Mouse (Mus musculus): Measurements from ENCODE around the gene Vps72. TPM values are rescaled to one million over a fixed set of nuclear protein-coding genes. Genes with fewer than 3 reads are reported as not detected.
A peak's percentile ranks its signal among the peaks of the same experiment; 100 is the strongest.
"Not testable (repeated sequence)": the region's sequence is repeated elsewhere in the genome, so short reads cannot be mapped to it uniquely, and the experiment has no call there.

The Vps72 gene
- total and polyA plus RNA-seq, 2 experiments from 2014 or later = 92.8 to 164 TPM

DNA sequence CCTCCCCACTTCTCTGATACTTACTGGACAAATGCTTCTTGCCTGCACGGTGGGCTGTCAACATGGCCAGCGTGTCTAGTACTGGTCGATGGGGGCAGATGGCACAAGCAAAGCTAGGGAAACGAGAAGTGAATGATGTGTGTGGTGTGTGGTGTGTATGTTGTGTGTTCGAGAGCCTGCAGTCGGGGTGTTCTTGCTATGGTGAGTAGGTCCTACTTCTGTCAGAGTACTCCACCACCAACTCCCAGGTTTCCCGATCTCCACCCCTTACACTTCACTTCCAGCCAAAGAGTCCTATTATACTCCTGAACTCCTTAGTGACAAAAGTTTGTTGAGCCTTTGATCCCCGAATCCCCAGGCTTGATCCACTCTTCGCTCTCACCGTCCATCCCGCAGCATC lies 22.4 kb downstream of the Vps72 start:
- WGBS = 60% methylated on average over 11 of the region's 11 CpGs
- H3K9ac ChIP-seq = peak overlapping the region; percentile 60
- ATAC-seq = no peak
- H3K4me3 ChIP-seq (ENCODE audit: low read depth, low read length) = peak overlapping the region; percentile 62
- no peak for TF ChIP-seq CTCF (IDR thresholded peaks at IDR 0.05; ENCODE audit: low read depth)
- H3K36me3 ChIP-seq (ENCODE audit: insufficient read depth) = peaks cover 18% of the 10 kb centered on the region
- H3K27ac ChIP-seq (ENCODE audit: low read depth, low read length) = peak overlapping the region; percentile 55; the same call in 1 of the 2 replicates
- DNase-seq = no peak
- peak overlapping the region; percentile 83 for H3K4me2 ChIP-seq (ENCODE audit: low read depth)
- peaks cover 6% of the 10 kb centered on the region for H3K4me1 ChIP-seq (ENCODE audit: insufficient read depth)
- H3K27me3 ChIP-seq (ENCODE audit: insufficient read depth, low read length) = no peaks in the 10 kb centered on the region
- no peaks in the 10 kb centered on the region for H3K9me3 ChIP-seq (ENCODE audit: low read length)

DNA sequence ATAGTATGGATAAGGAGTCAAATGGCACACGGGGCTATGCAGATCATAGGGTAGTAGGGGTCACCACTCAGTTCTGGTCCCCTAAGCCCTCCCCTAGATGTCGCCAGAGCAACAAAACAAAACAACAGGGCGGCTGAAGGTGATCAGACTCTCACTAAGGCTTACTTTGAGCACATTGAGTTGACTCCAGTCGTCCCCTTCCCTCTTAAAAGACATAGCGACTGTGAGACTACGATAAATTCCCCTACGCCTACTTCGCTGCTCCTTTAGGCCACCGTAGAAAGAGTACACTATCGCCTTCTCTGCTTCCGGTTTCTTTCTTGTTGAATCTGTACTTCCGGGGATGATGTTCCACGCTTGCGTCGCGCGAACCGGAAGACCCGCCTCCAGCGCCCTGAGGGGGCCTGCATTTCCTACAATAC lies 22.9 kb downstream of the Vps72 start, which contains the start of the genes Scnm1 and Lysmd1:
TSS of gene Scnm1 (minus strand) at position 332 of the 422 bp plus-strand sequence.
TSS of gene Lysmd1 (plus strand) at position 409 of the 422 bp plus-strand sequence.
- under 1% methylated on average over 20 of the region's 20 CpGs for WGBS
- peak; percentile 99 for ATAC-seq

DNA sequence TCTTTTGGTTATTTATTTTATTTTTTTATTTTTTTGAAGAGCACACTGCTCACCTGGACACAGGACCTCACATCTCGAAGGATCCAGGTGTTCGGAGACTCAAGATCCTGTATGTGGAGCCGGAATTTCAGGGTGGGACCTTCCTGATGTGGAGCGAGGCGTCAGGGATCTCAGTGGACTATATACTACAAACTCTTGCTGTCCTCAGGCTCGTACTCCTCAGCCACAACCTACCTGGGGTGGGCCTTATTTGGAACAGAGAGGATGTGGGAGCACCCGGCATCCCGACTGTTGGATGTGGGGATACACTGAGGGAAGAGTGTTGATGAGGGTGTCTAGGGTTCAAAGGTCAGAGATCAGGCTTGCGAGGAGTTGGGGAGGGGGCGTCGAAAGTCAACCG lies 23.3 kb downstream of the Vps72 start:
- not testable (repeated sequence) for H3K27ac ChIP-seq (ENCODE audit: low read depth, low read length); H3K27me3 ChIP-seq (ENCODE audit: insufficient read depth, low read length); H3K9ac ChIP-seq; H3K4me2 ChIP-seq (ENCODE audit: low read depth); DNase-seq; H3K4me1 ChIP-seq (ENCODE audit: insufficient read depth); H3K9me3 ChIP-seq (ENCODE audit: low read length)
- Histone ChIP-seq H3K4me3 (ENCODE audit: low read depth, low read length) (peak overlapping the region; percentile 62), H3K36me3 (ENCODE audit: insufficient read depth) (peaks cover 16% of the 10 kb centered on the region)
- no CpG with 5 or more reads among the region's 12 CpGs for WGBS
- ATAC-seq = peak; percentile 46

More for the DNA sequence above, 22.9 kb downstream of the Vps72 start, which contains the start of the genes Scnm1 and Lysmd1:
- H3K9me3 ChIP-seq (ENCODE audit: low read length) = no peaks in the 10 kb centered on the region
- peaks cover 6% of the 10 kb centered on the region for H3K4me1 ChIP-seq (ENCODE audit: insufficient read depth)
- peak within 1 kb of the TSS; percentile 55 for H3K27ac ChIP-seq (ENCODE audit: low read depth, low read length)
- H3K4me2 ChIP-seq (ENCODE audit: low read depth) = peak within 1 kb of the TSS; percentile 83
- H3K27me3 ChIP-seq (ENCODE audit: insufficient read depth, low read length) = no peaks in the 10 kb centered on the region
- peak within 1 kb of the TSS; percentile 60 for H3K9ac ChIP-seq
- peak within 1 kb of the TSS; percentile 62 for H3K4me3 ChIP-seq (ENCODE audit: low read depth, low read length)
- peaks cover 18% of the 10 kb centered on the region for H3K36me3 ChIP-seq (ENCODE audit: insufficient read depth)
- peak; percentile 44 for TF ChIP-seq CTCF (IDR thresholded peaks at IDR 0.05; ENCODE audit: low read depth)
- DNase-seq = peak; percentile 96

DNA sequence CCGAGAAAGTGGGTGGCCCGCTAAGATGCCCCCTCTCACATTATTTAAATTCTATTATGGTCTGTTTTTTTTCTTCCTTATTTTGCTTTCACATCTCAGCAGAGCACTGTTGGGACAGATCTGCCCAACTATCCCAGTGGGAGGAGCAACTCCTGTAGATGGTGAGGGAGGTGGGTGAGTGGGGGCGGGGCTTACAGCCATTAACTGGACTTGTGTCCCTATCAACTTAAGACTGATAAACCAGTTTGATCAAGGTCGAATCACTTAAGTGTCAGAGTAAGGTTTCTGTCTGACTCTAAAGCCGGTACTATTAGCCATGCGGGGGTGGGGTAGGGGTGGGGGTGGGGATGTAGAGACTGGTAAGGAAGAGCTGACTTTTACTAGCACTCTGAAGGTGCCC lies 24.2 kb downstream of the Vps72 start:
- H3K4me3 ChIP-seq (ENCODE audit: low read depth, low read length) = peak overlapping the region; percentile 31
- H3K27me3 ChIP-seq (ENCODE audit: insufficient read depth, low read length) = no peaks in the 10 kb centered on the region
- H3K9ac ChIP-seq = peak overlapping the region; percentile 33
- H3K4me1 ChIP-seq (ENCODE audit: insufficient read depth) = peaks cover 6% of the 10 kb centered on the region
- ATAC-seq (no peak), DNase-seq (no peak)
- TF ChIP-seq CTCF (IDR thresholded peaks at IDR 0.05; ENCODE audit: low read depth) = no peak
- no peak overlapping the region for H3K27ac ChIP-seq (ENCODE audit: low read depth, low read length)
- 36% methylated on average over 6 of the region's 6 CpGs for WGBS
- H3K4me2 ChIP-seq (ENCODE audit: low read depth) = peak overlapping the region; percentile 52
- H3K36me3 ChIP-seq (ENCODE audit: insufficient read depth) = peaks cover 15% of the 10 kb centered on the region
- H3K9me3 ChIP-seq (ENCODE audit: low read length) = no peaks in the 10 kb centered on the region

DNA sequence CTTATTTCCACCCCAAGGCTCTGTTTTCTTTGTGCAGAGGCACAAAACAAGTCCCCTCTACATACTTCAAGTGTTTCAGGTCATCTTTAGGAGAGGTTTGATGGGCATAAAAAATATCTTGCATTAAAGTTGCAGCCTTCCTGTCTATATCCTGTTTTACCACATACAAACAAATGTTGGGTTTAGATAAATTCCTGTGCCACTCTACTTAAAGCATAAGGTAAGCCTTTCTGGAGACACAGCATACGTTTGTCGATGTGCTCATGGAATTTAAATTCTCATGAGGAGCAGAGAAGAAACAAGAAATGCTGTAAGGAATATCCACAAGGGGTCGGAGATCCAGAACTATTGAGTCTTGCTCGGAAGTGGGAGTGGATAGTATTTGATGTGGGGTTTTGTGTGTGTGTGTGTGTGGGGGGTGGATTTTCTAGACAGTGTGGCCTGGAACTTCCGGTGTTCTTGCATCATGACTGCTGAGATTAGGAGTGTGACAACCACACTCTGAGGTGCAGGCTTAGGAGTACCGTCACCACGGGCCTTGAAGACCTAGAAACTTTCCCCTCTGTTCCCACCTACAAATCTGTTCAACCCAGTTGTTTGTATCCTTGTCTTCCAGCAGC lies 24.7 kb downstream of the Vps72 start:
- Histone ChIP-seq H3K4me3 (ENCODE audit: low read depth, low read length) (0 out of 2 replicates have a peak overlapping the region, but pooled peaks have one; percentile 31), H3K9me3 (ENCODE audit: low read length) (no peaks in the 10 kb centered on the region), H3K27me3 (ENCODE audit: insufficient read depth, low read length) (no peaks in the 10 kb centered on the region), H3K36me3 (ENCODE audit: insufficient read depth) (peaks cover 17% of the 10 kb centered on the region), H3K9ac (no peak overlapping the region), H3K27ac (ENCODE audit: low read depth, low read length) (no peak overlapping the region), H3K4me2 (ENCODE audit: low read depth) (peak overlapping the region; percentile 52), H3K4me1 (ENCODE audit: insufficient read depth) (peaks cover 6% of the 10 kb centered on the region)
- ATAC-seq (no peak), DNase-seq (no peak)
- TF ChIP-seq CTCF (IDR thresholded peaks at IDR 0.05; ENCODE audit: low read depth) = no peak
- WGBS = 88% methylated on average over 7 of the region's 7 CpGs

DNA sequence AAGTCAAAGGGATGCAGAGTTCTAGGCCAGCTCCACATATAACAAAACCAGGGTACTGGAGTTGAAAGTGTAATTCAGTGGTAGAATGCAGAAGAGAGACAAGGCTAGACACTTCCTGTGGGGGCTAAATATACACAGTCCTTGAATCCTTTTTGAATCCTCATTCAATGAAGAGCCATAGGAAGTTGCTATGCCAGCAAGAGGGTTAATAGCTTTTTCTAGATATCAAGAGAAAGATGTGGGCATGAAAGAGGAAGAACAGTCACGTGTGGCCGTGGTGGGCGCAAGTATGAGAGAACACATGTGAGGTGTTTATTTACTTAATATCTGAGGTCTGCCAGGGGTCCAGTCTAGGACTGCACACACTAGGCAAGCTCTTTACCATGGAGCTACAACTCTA lies 25.5 kb downstream of the Vps72 start:
- DNase-seq (no peak), ATAC-seq (no peak)
- TF ChIP-seq CTCF (IDR thresholded peaks at IDR 0.05; ENCODE audit: low read depth) = no peak
- Histone ChIP-seq H3K36me3 (ENCODE audit: insufficient read depth) (peaks cover 21% of the 10 kb centered on the region), H3K27me3 (ENCODE audit: insufficient read depth, low read length) (no peaks in the 10 kb centered on the region), H3K4me3 (ENCODE audit: low read depth, low read length) (no peak overlapping the region), H3K27ac (ENCODE audit: low read depth, low read length) (no peak overlapping the region), H3K9me3 (ENCODE audit: low read length) (no peaks in the 10 kb centered on the region), H3K9ac (no peak overlapping the region), H3K4me1 (ENCODE audit: insufficient read depth) (peaks cover 6% of the 10 kb centered on the region), H3K4me2 (ENCODE audit: low read depth) (no peak overlapping the region)
- 96% methylated on average over 3 of the region's 3 CpGs for WGBS

DNA sequence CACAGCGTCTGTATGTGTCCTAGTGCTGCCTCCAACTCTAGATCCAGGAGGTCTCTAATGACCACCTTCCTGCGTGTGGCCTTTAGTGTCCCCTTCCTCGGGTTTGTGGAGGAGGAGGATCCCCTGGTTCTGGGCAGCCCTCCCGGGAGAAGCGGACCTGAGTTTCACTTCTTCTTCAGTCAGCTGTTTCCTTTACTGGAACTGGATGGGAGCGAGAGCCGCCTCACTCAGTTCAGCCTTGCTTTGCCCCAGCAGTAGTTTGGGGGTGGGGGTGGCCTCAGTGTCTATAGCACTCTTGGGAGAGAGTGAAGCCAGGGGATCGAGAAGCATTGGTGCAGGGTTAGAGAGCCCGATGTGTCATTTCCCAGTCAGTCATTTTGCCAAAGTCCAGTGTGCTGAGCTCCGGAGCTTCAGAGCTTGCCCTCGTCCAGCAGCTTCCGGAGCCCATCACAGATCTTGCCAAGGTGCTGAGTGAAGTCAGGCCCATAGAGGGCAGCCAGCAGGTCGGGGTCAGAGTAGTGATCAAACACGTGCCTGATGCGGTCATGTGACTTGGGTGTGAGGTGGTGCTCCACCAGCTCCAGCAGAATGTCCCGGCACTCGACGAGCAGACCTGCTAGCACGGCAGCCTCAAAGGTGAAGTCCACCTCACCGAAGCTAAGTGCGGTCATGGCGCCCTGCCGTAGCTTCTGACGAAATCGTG lies 28.9 kb downstream of the Vps72 start:
- no peak for TF ChIP-seq CTCF (IDR thresholded peaks at IDR 0.05; ENCODE audit: low read depth)
- H3K4me3 ChIP-seq (ENCODE audit: low read depth, low read length) = no peak overlapping the region
- no peak overlapping the region for H3K9ac ChIP-seq
- peaks cover 24% of the 10 kb centered on the region for H3K36me3 ChIP-seq (ENCODE audit: insufficient read depth)
- H3K27ac ChIP-seq (ENCODE audit: low read depth, low read length) = no peak overlapping the region
- H3K9me3 ChIP-seq (ENCODE audit: low read length) = no peaks in the 10 kb centered on the region
- ATAC-seq = no peak
- 77% methylated on average over 25 of the region's 25 CpGs for WGBS
- H3K4me1 ChIP-seq (ENCODE audit: insufficient read depth) = peaks cover 6% of the 10 kb centered on the region
- no peaks in the 10 kb centered on the region for H3K27me3 ChIP-seq (ENCODE audit: insufficient read depth, low read length)
- H3K4me2 ChIP-seq (ENCODE audit: low read depth) = no peak overlapping the region
- DNase-seq = no peak
